Mouse (Mus musculus) heart, adult 2 months (tissue): Measurements from ENCODE around the gene Erc2.

Source experiments
- CTCF ChIP-seq: fragments of 200-600 bp; IDR thresholded peaks from 2 replicates; pipeline ENCODE4 v1.8.1; 2022; ENCODE audit warnings: antibody characterized with exemption, mild to moderate bottlenecking, moderate library complexity
- POLR2A ChIP-seq: fragments of 200-500 bp; IDR thresholded peaks from 2 replicates; pipeline ENCODE4 v1.6.1; 2011; ENCODE audit warnings: mild to moderate bottlenecking, low read depth, low read length, control low read depth; ENCODE audit not compliant: insufficient read depth

- no peak for TF ChIP-seq CTCF
- TF ChIP-seq POLR2A: no peak
These were observed 36.4 kb downstream of the Erc2 start for GRCm38 (mm10) chr14:27658616-27659015.
